Mouse (Mus musculus): Measurements from ENCODE around the gene Scn1b. TPM values are rescaled to one million over a fixed set of nuclear protein-coding genes. Genes with fewer than 3 reads are reported as not detected.
A peak's percentile ranks its signal among the peaks of the same experiment; 100 is the strongest.

Scn1b gene
- polyA plus RNA-seq, 1 experiment from 2014 or later, result 0.25 TPM

DNA sequence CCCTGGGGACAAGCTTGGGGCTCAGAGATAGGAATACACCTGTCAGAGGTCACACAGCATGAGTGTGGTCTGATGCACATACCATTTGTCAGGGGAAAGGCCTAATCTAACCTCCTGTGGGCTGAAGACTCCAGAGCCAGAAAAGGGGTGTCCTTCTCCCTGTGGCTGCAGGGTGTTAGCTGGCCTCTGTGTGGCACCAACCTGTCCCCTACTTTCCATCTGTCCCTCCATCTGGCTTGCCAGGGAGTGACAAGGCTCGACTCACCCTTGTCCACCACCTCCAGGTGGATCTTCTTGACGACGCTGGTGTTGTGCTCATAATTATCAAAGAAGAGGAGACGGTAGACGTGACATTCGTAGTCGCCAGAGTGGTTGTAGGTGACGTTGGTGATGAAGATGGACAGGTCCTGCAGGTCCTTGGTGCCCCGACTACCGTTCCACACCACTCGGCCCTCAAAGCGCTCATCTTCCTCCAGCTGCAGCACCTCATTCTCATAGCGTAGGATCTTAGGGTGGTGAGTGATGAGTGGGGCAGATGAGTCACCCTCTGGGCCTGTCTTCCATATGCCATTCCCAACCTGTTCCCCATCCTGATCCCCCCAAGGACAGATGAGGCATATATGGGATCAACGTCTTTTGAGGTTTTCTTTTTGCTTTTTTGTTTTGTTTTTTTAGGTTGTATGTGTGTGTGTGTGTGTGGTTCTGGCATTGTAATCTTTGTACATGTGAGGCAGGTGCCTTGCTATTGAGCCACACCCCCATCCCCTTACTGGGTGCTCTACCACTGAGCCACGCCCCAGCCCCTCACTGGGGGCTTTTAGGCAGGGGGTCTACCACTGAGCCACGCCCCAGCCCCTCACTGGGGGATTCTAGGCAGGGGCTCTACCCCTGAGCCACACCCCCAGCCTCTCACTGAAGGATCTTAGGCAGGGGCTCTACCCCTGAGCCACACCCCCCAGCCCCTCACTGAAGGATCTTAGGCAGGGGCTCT lies 3.9 kb downstream of the Scn1b start:
- Histone ChIP-seq H3K4me1 (peaks cover 17% of the 10 kb centered on the region), H3K9me3 (no peaks in the 10 kb centered on the region), H3K4me3 (no peak overlapping the region), H3K27me3 (ENCODE audit: poor library complexity, severe bottlenecking) (peaks cover 40% of the 10 kb centered on the region), H3K27ac (no peak overlapping the region), H3K36me3 (replicated peaks) (no peaks in the 10 kb centered on the region; the same call in 1 of the 2 replicates)
- WGBS, result 91% methylated on average over 16 of the region's 16 CpGs
- DNase-seq (ENCODE audit: extremely low spot score, low spot score), result no peak

DNA sequence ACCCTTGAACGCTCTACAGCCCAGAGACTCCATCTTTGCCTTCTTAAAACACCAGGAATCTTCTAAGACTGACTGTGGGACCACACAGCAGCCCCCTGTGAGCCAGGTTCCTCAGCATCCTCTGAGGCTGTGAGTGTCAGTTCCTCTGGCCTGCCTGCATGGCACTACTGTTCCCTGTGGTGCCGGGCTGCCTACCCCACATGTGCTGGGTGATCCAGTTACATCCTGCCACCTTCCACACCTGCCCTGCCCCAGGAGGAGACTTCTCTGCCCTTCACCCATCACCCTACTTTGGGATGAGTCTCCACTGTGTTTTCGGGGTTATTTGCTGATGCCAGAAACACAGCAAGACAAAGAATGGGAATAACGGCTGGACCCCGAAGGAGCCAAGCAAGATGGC lies 7.2 kb downstream of the Scn1b start:
- no peak for DNase-seq (ENCODE audit: extremely low spot score, low spot score)
- Histone ChIP-seq H3K27me3 (ENCODE audit: poor library complexity, severe bottlenecking) (peaks cover 30% of the 10 kb centered on the region), H3K4me1 (peaks cover 24% of the 10 kb centered on the region), H3K9me3 (no peaks in the 10 kb centered on the region), H3K27ac (no peak overlapping the region), H3K36me3 (replicated peaks) (no peaks in the 10 kb centered on the region), H3K4me3 (no peak overlapping the region)
- 85% methylated on average over 5 of the region's 5 CpGs for WGBS

DNA sequence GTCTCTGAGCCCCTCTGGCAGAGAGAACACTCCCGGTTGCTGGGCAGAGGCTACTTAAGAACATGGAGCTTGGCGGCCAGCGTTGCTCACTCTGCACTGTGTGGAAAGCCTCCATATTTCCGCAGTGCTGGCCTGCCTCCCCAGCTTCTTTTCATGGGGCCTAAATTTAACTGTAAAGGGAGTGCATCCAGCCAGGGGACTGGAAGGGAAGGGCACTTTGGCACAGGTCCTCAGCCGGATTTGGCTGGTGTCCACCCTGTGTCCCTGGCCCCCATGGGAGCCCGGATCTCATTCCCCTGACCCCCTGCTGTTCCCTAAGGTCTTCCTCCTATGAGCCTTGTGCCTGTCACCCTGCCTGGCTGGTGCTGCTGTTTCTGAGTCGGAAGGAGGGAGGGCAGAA lies 8.3 kb downstream of the Scn1b start:
- Histone ChIP-seq H3K4me1 (peaks cover 25% of the 10 kb centered on the region), H3K4me3 (no peak overlapping the region), H3K36me3 (replicated peaks) (no peaks in the 10 kb centered on the region), H3K9me3 (no peaks in the 10 kb centered on the region), H3K27me3 (ENCODE audit: poor library complexity, severe bottlenecking) (peaks cover 32% of the 10 kb centered on the region), H3K27ac (no peak overlapping the region)
- 85% methylated on average over 7 of the region's 7 CpGs for WGBS
- no peak for DNase-seq (ENCODE audit: extremely low spot score, low spot score)

DNA sequence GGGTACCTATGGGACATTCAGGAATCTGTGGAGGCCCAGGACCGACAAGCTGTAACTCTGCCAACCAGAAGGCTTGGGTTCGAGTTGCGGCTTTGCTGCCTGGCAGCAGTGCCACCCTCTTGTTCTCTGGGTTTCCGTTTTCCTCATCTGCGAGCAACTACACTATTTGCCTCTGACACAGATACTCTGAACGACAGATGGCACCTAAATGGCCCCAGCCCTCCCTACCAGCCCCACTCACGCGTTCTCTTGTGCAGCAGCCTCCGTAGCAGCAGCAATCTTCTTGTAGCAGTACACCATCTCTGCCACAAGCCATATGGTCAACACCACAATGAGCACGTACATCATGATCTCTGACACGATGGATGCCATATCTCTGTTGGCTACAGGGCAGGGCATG lies 9.3 kb downstream of the Scn1b start:
- 92% methylated on average over 11 of the region's 11 CpGs for WGBS
- Histone ChIP-seq H3K4me1 (peaks cover 31% of the 10 kb centered on the region), H3K4me3 (no peak overlapping the region), H3K27ac (no peak overlapping the region), H3K27me3 (ENCODE audit: poor library complexity, severe bottlenecking) (peaks cover 32% of the 10 kb centered on the region), H3K36me3 (replicated peaks) (no peaks in the 10 kb centered on the region), H3K9me3 (no peaks in the 10 kb centered on the region)
- DNase-seq (ENCODE audit: extremely low spot score, low spot score), result no peak

DNA sequence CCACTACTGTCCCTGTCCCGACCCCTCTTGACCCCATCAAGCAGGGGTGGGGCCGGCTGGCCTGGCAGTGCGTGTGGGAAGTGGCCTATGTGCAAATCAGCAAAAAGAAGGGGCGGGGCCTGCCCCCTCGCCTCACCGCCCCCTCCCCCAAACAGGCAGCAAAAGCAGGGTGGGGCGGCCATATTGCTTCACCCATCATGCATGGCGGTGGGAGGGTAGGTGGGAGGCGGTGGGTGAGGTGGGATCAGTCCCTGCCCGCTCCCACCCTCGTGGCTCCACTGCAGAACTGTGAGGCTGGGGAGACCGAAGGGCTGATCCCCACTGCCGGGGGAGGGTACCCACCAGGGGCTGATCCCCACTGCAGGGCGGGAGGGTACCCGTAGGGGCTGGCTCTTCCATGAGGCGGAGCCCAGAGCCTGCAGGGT lies 10.1 kb downstream of the Scn1b start:
- Histone ChIP-seq H3K36me3 (replicated peaks) (no peaks in the 10 kb centered on the region), H3K27me3 (ENCODE audit: poor library complexity, severe bottlenecking) (peaks cover 32% of the 10 kb centered on the region), H3K4me1 (peaks cover 38% of the 10 kb centered on the region), H3K4me3 (peak overlapping the region; percentile 9), H3K9me3 (no peaks in the 10 kb centered on the region), H3K27ac (peak overlapping the region; percentile 52; the same call in 1 of the 2 replicates)
- DNase-seq (ENCODE audit: extremely low spot score, low spot score), result no peak
- WGBS, result 35% methylated on average over 16 of the region's 16 CpGs

DNA sequence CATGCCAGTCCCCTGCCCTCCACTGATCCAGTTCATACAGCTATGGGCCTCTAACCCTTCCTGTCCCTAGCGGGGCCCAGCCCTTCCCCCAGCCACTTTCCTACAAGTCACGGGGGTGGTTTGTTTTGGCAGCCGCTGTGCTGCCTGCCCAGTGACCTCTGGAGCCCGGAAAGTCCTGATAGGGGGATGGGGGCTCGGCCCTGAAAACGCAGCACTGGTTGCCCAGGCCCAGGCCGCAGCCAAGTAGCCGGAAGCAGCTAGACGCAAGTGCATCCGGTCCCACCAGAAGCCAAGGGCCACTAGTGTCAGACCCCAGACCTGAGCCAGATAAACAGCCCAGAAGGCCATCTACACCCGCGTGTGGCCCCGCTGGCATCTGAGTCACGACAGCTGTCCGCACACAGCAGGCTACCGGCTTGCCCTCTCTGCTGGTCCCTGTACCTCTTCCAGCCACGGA lies 11.2 kb downstream of the Scn1b start:
- Histone ChIP-seq H3K4me3 (0 out of 2 replicates have a peak overlapping the region, but pooled peaks have one; percentile 19), H3K27me3 (ENCODE audit: poor library complexity, severe bottlenecking) (peaks cover 32% of the 10 kb centered on the region), H3K36me3 (replicated peaks) (no peaks in the 10 kb centered on the region), H3K27ac (peak overlapping the region; percentile 80), H3K9me3 (no peaks in the 10 kb centered on the region), H3K4me1 (peaks cover 42% of the 10 kb centered on the region)
- peak; percentile 40 for DNase-seq (ENCODE audit: extremely low spot score, low spot score)
- WGBS, result 35% methylated on average over 17 of the region's 17 CpGs

DNA sequence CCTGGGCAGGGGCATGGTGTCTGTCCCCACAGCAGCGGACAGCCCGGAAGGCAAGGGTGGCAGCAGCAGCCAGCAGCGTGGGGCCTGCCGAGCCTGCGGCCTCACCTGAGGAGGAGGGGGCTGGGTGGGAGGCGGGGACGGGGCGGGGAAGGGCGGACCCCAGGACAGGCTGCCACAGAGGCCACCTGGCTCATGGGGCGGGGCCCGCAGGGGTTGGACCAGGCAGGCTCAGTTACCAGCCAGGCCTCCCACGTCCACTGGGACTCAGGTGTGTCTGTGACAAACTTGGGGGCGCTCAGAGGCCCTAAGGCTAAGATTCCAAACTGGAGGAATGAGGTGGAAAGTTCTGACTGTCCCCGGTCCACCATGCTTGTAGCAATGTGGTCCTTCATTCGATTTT lies 11.6 kb downstream of the Scn1b start, which contains the start of gene Hpn:
Hpn (minus strand) TSS at position 109 of the 400 bp plus-strand sequence.
- Histone ChIP-seq H3K27ac (peak within 1 kb of the TSS; percentile 80), H3K9me3 (no peaks in the 10 kb centered on the region), H3K27me3 (ENCODE audit: poor library complexity, severe bottlenecking) (peaks cover 32% of the 10 kb centered on the region), H3K4me1 (peaks cover 42% of the 10 kb centered on the region), H3K4me3 (0 out of 2 replicates have a peak within 1 kb of the TSS, but pooled peaks have one; percentile 19), H3K36me3 (replicated peaks) (no peaks in the 10 kb centered on the region)
- WGBS, result 12% methylated on average over 15 of the region's 15 CpGs
- no peak for DNase-seq (ENCODE audit: extremely low spot score, low spot score)

DNA sequence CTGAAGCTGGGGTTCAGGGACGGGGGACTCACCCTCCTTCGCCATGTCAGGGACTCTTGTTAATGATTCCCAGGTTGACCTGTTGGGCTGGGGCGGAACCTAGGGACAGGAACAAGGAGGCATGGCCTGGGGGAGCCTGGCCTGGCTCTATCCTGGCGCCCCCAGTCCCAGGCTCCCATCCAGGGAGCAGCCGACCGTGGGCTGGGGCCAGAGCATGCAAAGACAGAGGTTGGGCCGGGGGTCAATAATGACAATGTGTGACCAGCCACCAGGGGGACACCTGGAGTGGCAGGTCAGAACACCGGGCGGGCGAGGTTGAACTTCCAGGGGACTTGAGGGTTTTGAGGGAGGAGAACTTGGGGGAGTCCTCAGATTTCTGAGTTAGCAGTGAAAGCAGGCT lies 12.2 kb downstream of the Scn1b start:
- Histone ChIP-seq H3K4me1 (peaks cover 42% of the 10 kb centered on the region), H3K27ac (peak overlapping the region; percentile 80; the same call in 1 of the 2 replicates), H3K36me3 (replicated peaks) (no peaks in the 10 kb centered on the region), H3K27me3 (ENCODE audit: poor library complexity, severe bottlenecking) (peaks cover 32% of the 10 kb centered on the region), H3K9me3 (no peaks in the 10 kb centered on the region), H3K4me3 (0 out of 2 replicates have a peak overlapping the region, but pooled peaks have one; percentile 19)
- DNase-seq (ENCODE audit: extremely low spot score, low spot score), result no peak
- 49% methylated on average over 10 of the region's 10 CpGs for WGBS

DNA sequence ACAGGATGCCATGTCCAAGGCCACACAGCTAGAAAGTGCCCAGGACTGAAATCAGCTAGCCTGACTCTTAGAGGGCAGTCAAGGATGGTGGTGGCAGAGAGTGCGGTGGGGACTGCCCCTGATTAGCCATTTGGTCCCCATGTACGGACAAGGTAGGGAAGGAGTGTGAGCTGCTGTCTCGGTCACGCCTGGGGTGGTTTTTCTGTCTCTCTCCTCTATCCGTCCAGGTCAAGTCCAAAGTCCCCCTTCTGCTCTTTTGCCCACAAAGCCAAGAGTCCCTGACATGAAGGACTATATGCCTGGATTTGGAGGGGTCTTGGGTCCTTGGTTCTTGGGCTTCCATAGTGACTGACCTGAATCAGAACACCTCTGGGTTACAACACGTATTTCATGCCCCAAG lies 13.0 kb downstream of the Scn1b start:
- DNase-seq (ENCODE audit: extremely low spot score, low spot score), result no peak
- Histone ChIP-seq H3K4me3 (no peak overlapping the region), H3K4me1 (peaks cover 42% of the 10 kb centered on the region), H3K27me3 (ENCODE audit: poor library complexity, severe bottlenecking) (peaks cover 32% of the 10 kb centered on the region), H3K27ac (no peak overlapping the region), H3K36me3 (replicated peaks) (no peaks in the 10 kb centered on the region), H3K9me3 (no peaks in the 10 kb centered on the region)
- WGBS, result 89% methylated on average over 6 of the region's 6 CpGs

DNA sequence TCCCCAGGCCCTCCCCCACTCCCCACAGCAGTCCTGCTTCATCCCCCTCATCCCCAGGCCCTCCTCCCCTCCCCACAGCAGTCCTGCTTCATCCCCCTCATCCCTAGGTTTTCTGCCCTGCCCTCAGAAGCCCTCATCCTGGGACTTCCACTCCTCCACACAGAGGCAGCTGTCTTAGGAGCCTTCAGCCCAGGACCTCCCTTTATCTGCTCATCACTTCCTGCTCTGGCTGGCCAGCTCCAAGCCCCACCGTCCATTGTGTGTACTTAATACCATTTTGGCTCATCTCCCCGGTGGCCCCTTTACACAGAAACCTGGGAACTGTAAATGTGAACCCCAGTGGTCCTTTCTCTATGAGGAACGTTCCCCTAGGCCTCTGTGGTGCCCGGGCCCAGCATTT lies 14.8 kb downstream of the Scn1b start:
- Histone ChIP-seq H3K4me3 (no peak overlapping the region), H3K27me3 (ENCODE audit: poor library complexity, severe bottlenecking) (peaks cover 30% of the 10 kb centered on the region), H3K36me3 (replicated peaks) (no peaks in the 10 kb centered on the region), H3K27ac (0 out of 2 replicates have a peak overlapping the region, but pooled peaks have one; percentile 3), H3K9me3 (no peaks in the 10 kb centered on the region; the same call in 1 of the 2 replicates), H3K4me1 (peaks cover 40% of the 10 kb centered on the region)
- 25% methylated on average over 4 of the region's 4 CpGs for WGBS
- DNase-seq (ENCODE audit: extremely low spot score, low spot score), result no peak

DNA sequence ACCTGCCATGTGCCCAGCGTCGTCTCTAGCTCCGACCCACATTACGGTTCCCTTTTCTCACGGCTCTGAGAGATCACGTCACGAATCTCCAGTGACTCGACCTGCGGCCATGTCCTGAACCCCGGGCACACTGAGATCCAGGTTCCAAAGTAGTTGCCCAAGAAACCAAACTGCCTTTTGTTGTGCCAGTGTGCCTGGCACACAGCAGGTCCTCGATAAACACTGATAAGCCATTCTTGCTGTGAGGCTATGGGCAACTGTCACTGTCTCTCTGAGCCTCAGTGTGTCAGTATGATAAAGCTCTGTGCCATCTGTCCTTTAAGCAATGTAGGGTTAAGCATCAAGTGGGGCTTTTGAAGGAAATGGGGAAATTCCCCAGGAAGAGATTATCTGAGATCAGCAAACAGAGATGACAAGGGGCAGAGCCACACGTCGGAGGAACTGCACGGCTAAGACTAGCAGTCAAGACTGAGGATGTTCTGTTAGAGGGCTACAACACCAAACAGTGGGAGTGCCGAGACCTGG lies 15.9 kb downstream of the Scn1b start:
- H3K27ac ChIP-seq, result no peak overlapping the region
- 85% methylated on average over 15 of the region's 15 CpGs for WGBS
- no peak for DNase-seq (ENCODE audit: extremely low spot score, low spot score)
- no peaks in the 10 kb centered on the region; the same call in 1 of the 2 replicates for H3K9me3 ChIP-seq
- H3K36me3 ChIP-seq (replicated peaks), result no peaks in the 10 kb centered on the region
- H3K4me3 ChIP-seq, result no peak overlapping the region
- peaks cover 23% of the 10 kb centered on the region for H3K27me3 ChIP-seq (ENCODE audit: poor library complexity, severe bottlenecking)
- peaks cover 32% of the 10 kb centered on the region for H3K4me1 ChIP-seq

DNA sequence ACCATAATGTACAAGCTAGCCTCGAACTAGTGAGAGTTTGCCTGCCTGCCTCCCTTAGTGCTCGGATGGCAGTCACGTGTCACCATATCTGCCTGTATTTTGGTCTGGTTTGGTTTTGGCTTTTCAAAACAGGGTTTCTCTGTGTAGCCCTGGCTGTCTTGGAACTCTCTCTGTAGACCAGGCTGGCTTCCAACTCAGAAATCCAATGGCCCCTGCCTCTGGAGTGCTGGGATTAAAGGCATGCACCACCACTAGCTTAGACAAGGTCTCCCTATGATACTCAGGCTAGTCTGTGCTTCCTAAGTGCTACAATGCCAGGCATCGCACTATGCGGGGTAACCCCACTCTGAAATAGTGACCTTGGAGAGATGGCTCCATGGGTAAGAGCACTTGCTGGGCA lies 17.0 kb downstream of the Scn1b start:
- WGBS, result 94% methylated on average over 5 of the region's 5 CpGs
- Histone ChIP-seq H3K4me3 (no peak overlapping the region), H3K9me3 (no peaks in the 10 kb centered on the region; the same call in 1 of the 2 replicates), H3K27ac (no peak overlapping the region), H3K36me3 (replicated peaks) (no peaks in the 10 kb centered on the region), H3K27me3 (ENCODE audit: poor library complexity, severe bottlenecking) (peaks cover 11% of the 10 kb centered on the region), H3K4me1 (peaks cover 20% of the 10 kb centered on the region)
- no peak for DNase-seq (ENCODE audit: extremely low spot score, low spot score)

Data from forebrain, embryonic 10.5 days (tissue).